Mouse (Mus musculus) CH12.LX (cell line): ENCODE results near the gene Chchd6. TPM values are rescaled to one million over a fixed set of nuclear protein-coding genes. Genes with fewer than 3 reads are reported as not detected.

Source experiments
- DNase-seq: peaks from one replicate; pipeline ENCODE4 v3.0.0-alpha.2; 2013; ENCODE audit errors: extremely low read depth
- H3K27ac ChIP-seq: 2 replicates; pipeline ENCODE4 v1.5.1; 2012; ENCODE audit warnings: low read depth, mild to moderate bottlenecking, control low read depth, moderate library complexity; ENCODE audit not compliant: insufficient read depth
- H3K27me3 ChIP-seq: replicated peaks from 2 replicates; pipeline ENCODE3; 2012; ENCODE audit warnings: inconsistent platforms
- H3K36me3 ChIP-seq, 2 experiments: replicated peaks in 1 of 2; 2 replicates each; pipeline versions ENCODE3 to v1.6.1; 2012; ENCODE audit warnings: inconsistent platforms in 1 of 2, low read length in 1 of 2, mild to moderate bottlenecking in 1 of 2, mixed read lengths in 1 of 2, moderate library complexity in 1 of 2; ENCODE audit not compliant: control insufficient read depth in 1 of 2, insufficient read depth in 1 of 2
- H3K4me1 ChIP-seq, 2 experiments: 2 replicates each; pipeline ENCODE4 v1.6.1; 2012; ENCODE audit warnings: inconsistent platforms in 1 of 2, moderate library complexity in 1 of 2; ENCODE audit not compliant: insufficient read depth in 2 of 2, control insufficient read depth in 1 of 2
- H3K4me2 ChIP-seq: 2 replicates; pipeline ENCODE4 v1.6.1; 2012; ENCODE audit warnings: low read depth, mild to moderate bottlenecking, control low read depth; ENCODE audit not compliant: poor library complexity, insufficient read depth, severe bottlenecking
- H3K4me3 ChIP-seq, 3 experiments: fragments of 150-350 bp in 1 of 3; sonication (generic) in 1 of 3; replicated peaks in 1 of 3; 2 replicates each; pipeline versions ENCODE3 to v1.5.1; 2011 to 2012; ENCODE audit warnings: low read depth in 2 of 3, low read length in 2 of 3, mild to moderate bottlenecking in 2 of 3, moderate library complexity in 2 of 3, control low read depth in 1 of 3, improper control_type of control experiment in 1 of 3, inconsistent platforms in 1 of 3, mixed read lengths in 1 of 3; ENCODE audit not compliant: poor library complexity in 1 of 3
- H3K79me2 ChIP-seq: replicated peaks from 2 replicates; pipeline ENCODE4 v1.6.1; 2012; ENCODE audit warnings: mild to moderate bottlenecking, moderate library complexity; ENCODE audit not compliant: control insufficient read depth, poor library complexity, insufficient read depth, severe bottlenecking; ENCODE audit errors: extremely low read depth
- H3K9ac ChIP-seq: 2 replicates; pipeline ENCODE4 v1.6.1; 2012; ENCODE audit warnings: low read depth, mild to moderate bottlenecking, control low read depth, moderate library complexity; ENCODE audit not compliant: insufficient read depth
- H3K9me3 ChIP-seq: replicated peaks from 2 replicates; pipeline ENCODE3; 2012; ENCODE audit warnings: low read length, inconsistent platforms, mixed read lengths
- BHLHE40 ChIP-seq: IDR thresholded peaks from 2 replicates; pipeline ENCODE4 v1.6.1; 2011; ENCODE audit warnings: mild to moderate bottlenecking, low read depth, low read length, improper control_type of control experiment
- CHD1 ChIP-seq: IDR thresholded peaks from 2 replicates; pipeline ENCODE4 v1.6.1; 2012; ENCODE audit warnings: low read depth, low read length, improper control_type of control experiment, inconsistent platforms
- CTCF ChIP-seq, 2 experiments: IDR thresholded peaks in 1 of 2; conservative IDR thresholded peaks in 1 of 2; 2 replicates each; pipeline ENCODE4 v1.5.1; 2011 to 2012; ENCODE audit warnings: low read depth in 2 of 2, low read length in 2 of 2, improper control_type of control experiment in 1 of 2, inconsistent platforms in 1 of 2, mild to moderate bottlenecking in 1 of 2, moderate library complexity in 1 of 2
- E2F4 ChIP-seq: IDR thresholded peaks from 2 replicates; pipeline ENCODE4 v1.6.1; 2011; ENCODE audit warnings: low read depth, low read length, improper control_type of control experiment; ENCODE audit not compliant: insufficient replicate concordance
- ELF1 ChIP-seq: IDR thresholded peaks from 2 replicates; pipeline ENCODE4 v1.6.1; 2014; ENCODE audit warnings: low read depth, mild to moderate bottlenecking, inconsistent platforms, low read length, improper control_type of control experiment
- EP300 ChIP-seq: IDR thresholded peaks from 2 replicates; pipeline ENCODE4 v1.6.1; 2011; ENCODE audit warnings: low read length, improper control_type of control experiment
- ETS1 ChIP-seq: conservative IDR thresholded peaks from 2 replicates; pipeline ENCODE4 v1.6.1; 2012; ENCODE audit warnings: low read depth, mild to moderate bottlenecking, inconsistent platforms, low read length, improper control_type of control experiment, moderate library complexity
- HCFC1 ChIP-seq: IDR thresholded peaks from 2 replicates; pipeline ENCODE4 v1.6.1; 2012; ENCODE audit warnings: low read depth, mild to moderate bottlenecking, inconsistent platforms, low read length, improper control_type of control experiment
- IRF4 ChIP-seq: IDR thresholded peaks from 2 replicates; pipeline ENCODE4 v1.6.1; 2014; ENCODE audit warnings: low read depth, mild to moderate bottlenecking, inconsistent platforms, low read length, improper control_type of control experiment
- JUN ChIP-seq: IDR thresholded peaks from 2 replicates; pipeline ENCODE4 v1.6.1; 2011; ENCODE audit warnings: low read depth, mild to moderate bottlenecking, low read length, improper control_type of control experiment, moderate library complexity; ENCODE audit not compliant: insufficient read depth
- MAFK ChIP-seq: IDR thresholded peaks from 2 replicates; pipeline ENCODE4 v1.6.1; 2011; ENCODE audit warnings: low read length, improper control_type of control experiment; ENCODE audit not compliant: insufficient replicate concordance
- MEF2A ChIP-seq: IDR thresholded peaks from 2 replicates; pipeline ENCODE4 v1.6.1; 2014; ENCODE audit warnings: low read depth, mild to moderate bottlenecking, inconsistent platforms, low read length, improper control_type of control experiment, borderline replicate concordance
- MXI1 ChIP-seq: IDR thresholded peaks from 2 replicates; pipeline ENCODE4 v1.6.1; 2011; ENCODE audit warnings: mild to moderate bottlenecking, low read depth, low read length, improper control_type of control experiment
- NELFE ChIP-seq: IDR thresholded peaks from 2 replicates; pipeline ENCODE4 v1.6.1; 2011; ENCODE audit warnings: low read depth, low read length, improper control_type of control experiment
- NRF1 ChIP-seq: IDR thresholded peaks from 2 replicates; pipeline ENCODE4 v1.6.1; 2014; ENCODE audit warnings: low read depth, mild to moderate bottlenecking, inconsistent platforms, low read length, improper control_type of control experiment, moderate library complexity
- POLR2AphosphoS2 ChIP-seq: IDR thresholded peaks from 2 replicates; pipeline ENCODE4 v1.6.1; 2011; ENCODE audit warnings: low read depth, low read length, improper control_type of control experiment
- RAD21 ChIP-seq: IDR thresholded peaks from 2 replicates; pipeline ENCODE4 v1.6.1; 2011; ENCODE audit warnings: low read depth, mild to moderate bottlenecking, low read length, improper control_type of control experiment, moderate library complexity
- SIN3A ChIP-seq: IDR thresholded peaks from 2 replicates; pipeline ENCODE4 v1.6.1; 2012; ENCODE audit warnings: low read length, improper control_type of control experiment, inconsistent platforms
- SMC3 ChIP-seq: IDR thresholded peaks from 2 replicates; pipeline ENCODE4 v1.6.1; 2011; ENCODE audit warnings: low read depth, low read length, improper control_type of control experiment
- TBP ChIP-seq: conservative IDR thresholded peaks from 2 replicates; pipeline ENCODE4 v1.6.1; 2011; ENCODE audit warnings: low read depth, low read length, improper control_type of control experiment
- TCF12 ChIP-seq: IDR thresholded peaks from 2 replicates; pipeline ENCODE4 v1.6.1; 2014; ENCODE audit warnings: low read depth, mild to moderate bottlenecking, inconsistent platforms, low read length, improper control_type of control experiment
- USF1 ChIP-seq: IDR thresholded peaks from 2 replicates; pipeline ENCODE4 v1.6.1; 2014; ENCODE audit warnings: low read depth, mild to moderate bottlenecking, inconsistent platforms, low read length, improper control_type of control experiment
- USF2 ChIP-seq: conservative IDR thresholded peaks from 2 replicates; pipeline ENCODE4 v1.6.1; 2011; ENCODE audit warnings: low read depth, low read length, improper control_type of control experiment
- ZKSCAN1 ChIP-seq: IDR thresholded peaks from 2 replicates; pipeline ENCODE4 v1.6.1; 2012; ENCODE audit warnings: low read depth, inconsistent platforms, low read length, improper control_type of control experiment, borderline replicate concordance
- dilution Hi-C: fragments of 300-500 bp; cut with MboI; formaldehyde crosslinking; loops from 2 replicates; pipeline ENCODE4 v1.14.3; 2020; ENCODE audit warnings: low sequenced_read_pairs; ENCODE audit not compliant: extremely low pct_unique_long_range_greater_than_20kb, extremely low pct_ligation_motif_present
- in situ Hi-C: fragments of 300-500 bp; cut with MboI; formaldehyde crosslinking; loops from 3 replicates; pipeline ENCODE4 v1.14.3; 2019; ENCODE audit warnings: low sequenced_read_pairs, low pct_ligation_motif_present, low pct_unique_long_range_greater_than_20kb, mixed read lengths
- polyA plus RNA-seq: library from polyadenylated mRNA; unstranded; fragments of >175 nt; gene quantifications from 2 replicates; pipeline ENCODE4 v1.2.1, GENCODE M21; 2012; ENCODE audit warnings: low read depth; ENCODE audit not compliant: insufficient read length
- total RNA-seq, 2 experiments: library from RNA; depleted of rRNA; stranded (reverse); fragments of 300-350 nt in 1 of 2; fragments of >200 nt in 1 of 2; gene quantifications; 2 replicates each; pipeline ENCODE4 v1.2.3; 2012 to 2014

Chchd6 gene
- total and polyA plus RNA-seq, 3 experiments, result 33.3 to 41.5 (median 41.3) TPM

DNA sequence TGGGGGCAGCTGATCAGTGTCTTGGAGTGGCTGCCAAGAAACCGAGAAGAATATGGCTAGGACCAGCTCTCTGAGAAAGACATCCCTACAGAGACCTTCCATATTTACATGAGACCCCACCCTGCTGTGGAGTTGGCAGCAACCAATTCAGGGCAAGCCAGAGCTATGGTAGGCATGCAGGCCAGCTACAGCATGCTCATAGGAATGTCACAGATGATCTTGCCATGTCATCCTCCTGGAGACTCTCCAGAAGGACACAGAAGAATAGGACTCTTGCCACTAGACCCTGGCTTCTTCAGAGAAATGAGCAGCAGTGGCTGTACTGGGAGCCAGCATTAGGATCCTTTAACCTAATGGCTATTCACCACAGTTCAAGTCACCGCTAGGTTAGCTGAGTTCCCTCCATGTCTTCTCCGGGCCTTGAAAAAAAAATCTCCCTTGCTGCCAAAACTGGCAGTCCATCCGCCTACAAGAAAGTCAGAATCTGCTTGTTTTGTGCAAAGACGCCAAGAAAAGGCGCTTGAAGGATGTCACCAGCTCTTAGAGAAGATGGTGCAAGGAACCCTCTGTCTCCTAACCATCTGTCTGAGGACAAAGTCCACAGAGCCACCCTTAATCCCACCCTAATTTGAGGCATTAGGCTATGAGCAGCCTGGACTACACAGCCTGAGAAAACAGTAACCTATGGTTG lies 43.0 kb downstream of the Chchd6 start:
- in situ Hi-C loops, result loop anchor here (5.0 to 10.0 kb wide), 3 partner anchors 195 to 620 kb away; no protein-coding TSS in a partner anchor
- no peaks in the 10 kb centered on the region for H3K27me3 ChIP-seq
- H3K36me3 ChIP-seq, result peaks cover 0 to 17% of the 10 kb centered on the region in 2 experiments
- H3K9me3 ChIP-seq, result no peaks in the 10 kb centered on the region
- H3K4me2 ChIP-seq, result no peak overlapping the region
- dilution Hi-C loops, result no loop called here
- no peaks in the 10 kb centered on the region for H3K79me2 ChIP-seq
- TF ChIP-seq ELF1, result no peak
- TF ChIP-seq CTCF (conservative IDR thresholded peaks at IDR 0.05 in 1 of 2, IDR thresholded peaks at IDR 0.05 in 1 of 2; ENCODE audit: low read depth in 2 of 2, low read length in 2 of 2), result no peak
- TF ChIP-seq ETS1, result no peak
- TF ChIP-seq POLR2AphosphoS2, result no peak
- TF ChIP-seq IRF4, result no peak
- TF ChIP-seq NRF1, result no peak
- no peak for TF ChIP-seq SIN3A
- TF ChIP-seq NELFE, result no peak
- no peak for TF ChIP-seq CHD1
- no peak for TF ChIP-seq MXI1
- TF ChIP-seq RAD21, result no peak
- no peak for TF ChIP-seq HCFC1
- no peak for TF ChIP-seq E2F4
- TF ChIP-seq TBP, result no peak
- no peak for TF ChIP-seq MAFK
- TF ChIP-seq ZKSCAN1, result no peak
- TF ChIP-seq EP300, result no peak
- TF ChIP-seq USF1, result no peak
- H3K9ac ChIP-seq, result no peak overlapping the region
- H3K27ac ChIP-seq, result no peak overlapping the region
- no peak for DNase-seq
- no peak overlapping the region for H3K4me3 ChIP-seq
- peaks cover 7 to 21% of the 10 kb centered on the region in 2 experiments for H3K4me1 ChIP-seq

DNA sequence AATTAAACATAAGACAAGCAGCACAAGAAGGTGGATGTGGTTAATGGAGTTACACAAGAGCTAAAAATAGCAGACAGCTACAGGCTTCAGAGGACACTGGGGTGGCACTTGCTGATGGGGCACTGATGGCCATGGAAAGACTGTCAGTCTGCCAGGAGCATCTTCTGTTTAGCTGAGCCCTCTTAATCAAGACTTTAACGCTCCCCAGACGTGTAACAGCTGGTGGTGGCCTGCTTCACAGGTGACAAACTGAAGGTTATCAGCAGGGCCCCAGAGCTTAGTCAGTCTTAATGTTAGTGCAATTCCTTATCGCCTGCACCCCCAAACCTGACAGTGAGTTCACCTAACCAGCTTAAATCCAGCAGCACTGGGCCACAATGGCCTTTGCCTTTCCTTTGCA lies 46.3 kb downstream of the Chchd6 start:
- in situ Hi-C loops (no loop called here), dilution Hi-C loops (no loop called here)
- Histone ChIP-seq H3K27ac (no peak overlapping the region), H3K9me3 (no peaks in the 10 kb centered on the region), H3K9ac (no peak overlapping the region), H3K4me1 (peaks cover 7 to 21% of the 10 kb centered on the region in 2 experiments), H3K36me3 (peaks cover 0 to 9% of the 10 kb centered on the region in 2 experiments), H3K4me3 (no peak overlapping the region), H3K27me3 (no peaks in the 10 kb centered on the region), H3K4me2 (no peak overlapping the region), H3K79me2 (no peaks in the 10 kb centered on the region)
- TF ChIP-seq JUN (no peak), HCFC1 (no peak), SMC3 (no peak), POLR2AphosphoS2 (no peak), MEF2A (no peak), BHLHE40 (no peak), USF2 (no peak), TCF12 (no peak)
- no peak for DNase-seq
